Mouse (Mus musculus): ENCODE data around the gene Krtcap2. TPM values are rescaled to one million over a fixed set of nuclear protein-coding genes. Genes with fewer than 3 reads are reported as not detected.

Krtcap2 gene
- polyA plus RNA-seq, 1 experiment from 2014 or later, result 185 TPM

DNA sequence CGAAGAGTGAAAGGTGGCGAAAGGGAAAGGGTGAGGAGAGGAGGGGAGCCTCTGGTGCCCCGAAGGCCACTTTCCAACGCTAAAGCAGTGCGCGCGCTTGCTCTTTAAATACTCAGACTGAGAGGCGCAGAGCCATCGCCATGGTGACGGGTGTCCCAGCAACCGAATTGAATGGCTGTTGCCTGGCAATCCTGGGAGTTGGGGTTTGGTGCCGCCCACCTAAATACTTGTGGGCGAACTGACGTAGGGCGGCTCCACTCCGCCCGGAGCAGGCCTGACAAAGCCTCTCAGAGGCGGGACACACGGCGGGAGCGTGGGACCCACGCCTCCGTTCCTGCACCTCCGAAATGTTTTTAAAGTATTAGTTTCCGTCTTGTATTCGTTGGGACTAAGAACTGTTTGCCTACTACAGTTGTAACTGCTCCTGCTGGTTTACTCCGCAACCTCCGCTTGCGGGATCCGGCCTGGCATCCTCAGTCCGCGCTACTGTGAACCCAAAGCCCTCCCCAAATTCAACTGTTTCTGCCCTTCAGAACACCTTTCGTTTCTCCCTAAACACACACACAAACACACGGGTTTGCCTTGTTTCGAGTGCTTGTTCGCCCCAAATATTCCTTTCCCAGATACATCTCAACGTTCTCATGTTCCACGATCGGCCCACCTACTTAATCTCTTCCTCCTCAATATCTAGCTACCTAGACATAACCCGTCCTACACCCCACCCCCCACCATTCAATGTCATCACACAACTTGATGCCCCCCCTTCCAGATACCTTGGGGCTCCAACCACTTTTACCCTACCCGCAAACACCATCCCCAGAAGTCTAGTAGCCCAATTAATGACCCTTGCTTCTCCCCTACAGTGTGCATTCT, 18.2 kb upstream of the Krtcap2 start:
- H3K4me1 ChIP-seq, result peaks cover 60% of the 10 kb centered on the region
- ATAC-seq (replicated peaks), result peak; percentile 78
- H3K4me2 ChIP-seq, result peak overlapping the region; percentile 65
- 2% methylated on average over 41 of the region's 41 CpGs for WGBS
- no peaks in the 10 kb centered on the region for H3K9me3 ChIP-seq
- H3K27me3 ChIP-seq (replicated peaks), result no peaks in the 10 kb centered on the region
- H3K27ac ChIP-seq, result peak overlapping the region; percentile 86
- peak overlapping the region; percentile 52 for H3K9ac ChIP-seq
- H3K36me3 ChIP-seq (replicated peaks), result no peaks in the 10 kb centered on the region
- H3K4me3 ChIP-seq, result peak overlapping the region; percentile 37

GRCm38 (mm10) chr3:89228180-89228549, 17.6 kb upstream of the Krtcap2 start:
- Histone ChIP-seq H3K4me3 (peak overlapping the region; percentile 37), H3K4me1 (peaks cover 57% of the 10 kb centered on the region), H3K9me3 (no peaks in the 10 kb centered on the region), H3K36me3 (replicated peaks) (no peaks in the 10 kb centered on the region), H3K9ac (0 out of 2 replicates have a peak overlapping the region, but pooled peaks have one; percentile 3), H3K4me2 (peak overlapping the region; percentile 65), H3K27ac (peak overlapping the region; percentile 86), H3K27me3 (replicated peaks) (no peaks in the 10 kb centered on the region)
- ATAC-seq (replicated peaks), result peak; percentile 30; the same call in 1 of the 2 replicates
- under 1% methylated on average over 20 of the region's 20 CpGs for WGBS

DNA sequence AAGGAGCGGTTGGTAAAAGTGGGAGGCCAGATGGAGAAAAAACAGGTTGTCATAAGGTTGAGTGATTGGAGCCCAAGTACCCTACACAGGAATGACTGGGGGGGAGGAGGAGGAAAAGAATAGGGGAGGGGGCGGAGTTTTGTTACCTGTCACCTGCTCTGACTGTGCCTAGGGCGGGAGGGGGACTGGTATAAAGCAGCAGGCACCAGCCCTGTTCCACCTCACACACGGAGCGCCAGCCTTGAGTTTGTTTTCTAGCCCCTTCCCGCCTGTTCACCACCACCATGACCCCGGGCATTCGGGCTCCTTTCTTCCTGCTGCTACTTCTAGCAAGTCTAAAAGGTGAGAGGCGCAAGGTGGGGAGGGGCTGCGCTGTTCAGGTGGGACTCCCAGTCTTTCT, 16.9 kb upstream of the Krtcap2 start, which contains the start of gene Muc1:
TSS of gene Muc1 (plus strand) at position 222 of the 400 bp plus-strand sequence.
- Histone ChIP-seq H3K9ac (0 out of 2 replicates have a peak within 1 kb of the TSS, but pooled peaks have one; percentile 3), H3K27me3 (replicated peaks) (no peaks in the 10 kb centered on the region), H3K4me2 (peak within 1 kb of the TSS; percentile 65), H3K4me3 (peak within 1 kb of the TSS; percentile 37), H3K9me3 (no peaks in the 10 kb centered on the region), H3K27ac (peak within 1 kb of the TSS; percentile 86), H3K36me3 (replicated peaks) (no peaks in the 10 kb centered on the region), H3K4me1 (peaks cover 50% of the 10 kb centered on the region)
- no peak for ATAC-seq (replicated peaks)
- WGBS, result 34% methylated on average over 10 of the region's 10 CpGs

DNA sequence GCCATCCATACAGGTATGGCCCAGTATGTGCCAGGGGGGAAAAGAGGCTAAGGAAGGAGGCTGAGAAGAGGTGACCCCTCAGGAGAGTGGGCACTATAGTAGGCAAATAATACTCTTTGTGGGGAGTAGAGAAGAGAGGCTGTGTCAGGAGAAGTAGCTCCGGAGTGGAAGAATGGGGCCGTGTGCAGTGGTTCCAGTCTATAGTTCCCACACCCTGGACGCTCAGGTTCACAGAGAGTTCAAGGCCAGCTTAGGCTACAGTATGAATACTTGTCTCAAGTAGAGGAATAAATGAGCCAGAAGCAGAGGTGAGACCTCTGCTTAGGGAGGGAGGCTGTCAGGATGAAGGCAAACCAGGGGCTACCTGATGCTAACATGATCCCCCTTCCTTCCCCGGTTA, 16.5 kb upstream of the Krtcap2 start:
- H3K27ac ChIP-seq, result no peak overlapping the region
- no peak overlapping the region for H3K4me3 ChIP-seq
- H3K27me3 ChIP-seq (replicated peaks), result no peaks in the 10 kb centered on the region
- no peaks in the 10 kb centered on the region for H3K9me3 ChIP-seq
- no peak overlapping the region for H3K4me2 ChIP-seq
- no peak for ATAC-seq (replicated peaks)
- H3K9ac ChIP-seq, result no peak overlapping the region
- peaks cover 3% of the 10 kb centered on the region; the same call in 1 of the 2 replicates for H3K36me3 ChIP-seq (replicated peaks)
- 60% methylated on average over 4 of the region's 4 CpGs for WGBS
- peaks cover 46% of the 10 kb centered on the region for H3K4me1 ChIP-seq

DNA sequence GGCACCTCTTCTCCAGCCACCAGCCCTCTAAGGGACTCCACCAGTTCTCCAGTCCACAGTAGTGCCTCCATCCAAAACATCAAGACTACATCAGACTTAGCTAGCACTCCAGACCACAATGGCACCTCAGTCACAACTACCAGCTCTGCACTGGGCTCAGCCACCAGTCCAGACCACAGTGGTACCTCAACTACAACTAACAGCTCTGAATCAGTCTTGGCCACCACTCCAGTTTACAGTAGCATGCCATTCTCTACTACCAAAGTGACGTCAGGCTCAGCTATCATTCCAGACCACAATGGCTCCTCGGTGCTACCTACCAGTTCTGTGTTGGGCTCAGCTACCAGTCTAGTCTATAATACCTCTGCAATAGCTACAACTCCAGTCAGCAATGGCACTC, 15.2 kb upstream of the Krtcap2 start:
- Histone ChIP-seq H3K27ac (no peak overlapping the region), H3K9me3 (no peaks in the 10 kb centered on the region), H3K27me3 (replicated peaks) (no peaks in the 10 kb centered on the region), H3K9ac (no peak overlapping the region), H3K4me3 (no peak overlapping the region), H3K4me2 (no peak overlapping the region), H3K36me3 (replicated peaks) (peaks cover 12% of the 10 kb centered on the region; the same call in 1 of the 2 replicates), H3K4me1 (peaks cover 33% of the 10 kb centered on the region)
- ATAC-seq (replicated peaks), result no peak
- 93% methylated on average over 2 of the region's 2 CpGs for WGBS

DNA sequence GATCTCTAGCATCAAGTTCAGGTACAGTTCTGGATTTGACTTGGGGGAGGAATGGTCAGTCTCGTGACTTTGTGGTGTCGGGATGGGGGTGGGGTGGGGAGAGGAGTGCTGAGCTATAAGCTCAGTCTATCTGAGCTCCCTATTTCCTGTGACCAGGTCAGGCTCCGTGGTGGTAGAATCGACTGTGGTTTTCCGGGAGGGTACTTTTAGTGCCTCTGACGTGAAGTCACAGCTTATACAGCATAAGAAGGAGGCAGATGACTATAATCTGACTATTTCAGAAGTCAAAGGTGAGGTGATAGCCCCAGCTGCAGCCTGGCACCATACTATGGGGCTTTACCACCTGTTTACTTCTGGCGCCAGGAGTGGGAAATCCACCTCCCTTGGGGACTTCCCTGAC, 14.4 kb upstream of the Krtcap2 start:
- H3K4me1 ChIP-seq, result peaks cover 25% of the 10 kb centered on the region
- ATAC-seq (replicated peaks), result no peak
- H3K27me3 ChIP-seq (replicated peaks), result no peaks in the 10 kb centered on the region
- no peak overlapping the region for H3K4me2 ChIP-seq
- H3K9ac ChIP-seq, result no peak overlapping the region
- H3K27ac ChIP-seq, result no peak overlapping the region
- whole genome bisulfite sequencing, result 76% methylated on average over 7 of the region's 7 CpGs
- peaks cover 18% of the 10 kb centered on the region for H3K36me3 ChIP-seq (replicated peaks)
- H3K4me3 ChIP-seq, result no peak overlapping the region
- H3K9me3 ChIP-seq, result no peaks in the 10 kb centered on the region

DNA sequence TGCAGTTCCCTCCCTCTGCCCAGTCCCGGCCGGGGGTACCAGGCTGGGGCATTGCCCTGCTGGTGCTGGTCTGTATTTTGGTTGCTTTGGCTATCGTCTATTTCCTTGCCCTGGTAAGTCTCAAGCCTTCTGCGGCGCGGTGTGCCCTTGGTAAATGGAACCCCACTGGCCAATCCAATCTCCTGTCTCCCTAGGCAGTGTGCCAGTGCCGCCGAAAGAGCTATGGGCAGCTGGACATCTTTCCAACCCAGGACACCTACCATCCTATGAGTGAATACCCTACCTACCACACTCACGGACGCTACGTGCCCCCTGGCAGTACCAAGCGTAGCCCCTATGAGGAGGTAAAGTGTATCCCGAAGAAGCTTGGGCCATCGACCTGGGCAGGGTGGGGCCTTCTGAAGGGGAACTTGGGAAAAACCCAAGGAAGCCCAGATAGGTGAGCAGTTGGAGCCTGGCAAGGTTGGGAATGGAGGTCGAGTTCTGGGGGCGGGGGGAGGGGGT, 13.9 kb upstream of the Krtcap2 start:
- Histone ChIP-seq H3K9me3 (no peaks in the 10 kb centered on the region), H3K4me2 (no peak overlapping the region), H3K27me3 (replicated peaks) (no peaks in the 10 kb centered on the region), H3K36me3 (replicated peaks) (peaks cover 23% of the 10 kb centered on the region), H3K4me3 (no peak overlapping the region), H3K4me1 (peaks cover 20% of the 10 kb centered on the region), H3K27ac (no peak overlapping the region), H3K9ac (no peak overlapping the region)
- WGBS, result 75% methylated on average over 16 of the region's 16 CpGs
- no peak for ATAC-seq (replicated peaks)

DNA sequence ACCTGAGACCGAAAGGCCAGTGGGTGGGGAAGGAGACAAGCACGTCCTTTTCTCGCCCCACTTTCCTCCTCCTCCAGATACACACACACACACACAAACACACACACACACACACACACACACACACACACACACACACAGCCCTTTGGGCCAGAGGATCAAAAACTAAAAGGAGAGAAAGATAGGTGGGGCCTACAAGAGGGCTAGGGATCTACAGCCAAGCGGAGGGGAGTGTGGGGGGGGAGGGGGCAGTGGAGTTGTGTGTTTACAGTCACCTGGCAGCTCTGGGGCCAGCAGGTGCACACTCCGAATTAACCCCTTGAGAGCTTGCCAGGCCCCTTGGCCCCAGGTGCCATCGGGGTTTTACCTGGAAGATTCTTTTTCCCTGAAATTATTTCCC, 13.2 kb upstream of the Krtcap2 start:
- Histone ChIP-seq H3K4me2 (no peak overlapping the region), H3K4me3 (no peak overlapping the region), H3K27me3 (replicated peaks) (no peaks in the 10 kb centered on the region), H3K36me3 (replicated peaks) (peaks cover 31% of the 10 kb centered on the region), H3K4me1 (peaks cover 12% of the 10 kb centered on the region), H3K27ac (no peak overlapping the region), H3K9ac (no peak overlapping the region), H3K9me3 (no peaks in the 10 kb centered on the region)
- 70% methylated on average over 6 of the region's 6 CpGs for WGBS
- ATAC-seq (replicated peaks), result no peak

DNA sequence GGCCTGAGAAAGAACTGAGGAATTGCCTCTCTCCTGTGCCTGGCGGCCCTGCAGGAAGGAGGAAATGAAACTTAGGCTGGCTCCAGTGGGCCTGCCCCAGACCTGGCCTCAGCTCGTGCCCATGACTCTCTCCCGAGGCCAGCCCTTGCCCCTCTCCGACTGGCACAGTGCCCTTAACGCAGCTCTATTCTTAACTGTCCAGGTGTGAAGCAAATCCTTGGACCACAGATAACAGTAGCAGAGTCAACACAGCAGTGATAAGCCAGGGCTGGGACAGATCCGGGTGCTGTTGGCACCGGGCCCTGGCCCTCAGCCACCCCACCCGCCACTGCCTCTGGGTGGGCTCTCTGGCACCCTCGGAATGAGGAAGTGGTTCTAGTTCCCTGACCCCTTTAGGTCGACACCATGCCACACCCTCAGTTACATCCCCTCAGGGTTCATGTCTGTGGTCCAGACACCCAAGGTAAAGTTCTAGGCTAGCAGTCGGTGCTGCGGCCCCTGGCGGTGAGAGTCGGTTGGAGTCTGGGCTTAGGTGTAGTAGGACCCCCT, 12.1 kb upstream of the Krtcap2 start:
- ATAC-seq (replicated peaks), result no peak
- H3K4me3 ChIP-seq, result no peak overlapping the region
- H3K9me3 ChIP-seq, result no peaks in the 10 kb centered on the region
- H3K27ac ChIP-seq, result no peak overlapping the region
- H3K9ac ChIP-seq, result no peak overlapping the region
- H3K4me2 ChIP-seq, result no peak overlapping the region
- H3K4me1 ChIP-seq, result peaks cover 5% of the 10 kb centered on the region
- peaks cover 41% of the 10 kb centered on the region for H3K36me3 ChIP-seq (replicated peaks)
- WGBS, result 86% methylated on average over 14 of the region's 14 CpGs
- H3K27me3 ChIP-seq (replicated peaks), result no peaks in the 10 kb centered on the region

GRCm38 (mm10) chr3:89236516-89236915, 9.2 kb upstream of the Krtcap2 start:
- Histone ChIP-seq H3K9me3 (no peaks in the 10 kb centered on the region), H3K4me3 (no peak overlapping the region), H3K4me1 (no peaks in the 10 kb centered on the region), H3K27me3 (replicated peaks) (no peaks in the 10 kb centered on the region), H3K9ac (no peak overlapping the region), H3K4me2 (no peak overlapping the region), H3K36me3 (replicated peaks) (peaks cover 67% of the 10 kb centered on the region), H3K27ac (no peak overlapping the region)
- 91% methylated on average over 10 of the region's 10 CpGs for WGBS
- no peak for ATAC-seq (replicated peaks)

DNA sequence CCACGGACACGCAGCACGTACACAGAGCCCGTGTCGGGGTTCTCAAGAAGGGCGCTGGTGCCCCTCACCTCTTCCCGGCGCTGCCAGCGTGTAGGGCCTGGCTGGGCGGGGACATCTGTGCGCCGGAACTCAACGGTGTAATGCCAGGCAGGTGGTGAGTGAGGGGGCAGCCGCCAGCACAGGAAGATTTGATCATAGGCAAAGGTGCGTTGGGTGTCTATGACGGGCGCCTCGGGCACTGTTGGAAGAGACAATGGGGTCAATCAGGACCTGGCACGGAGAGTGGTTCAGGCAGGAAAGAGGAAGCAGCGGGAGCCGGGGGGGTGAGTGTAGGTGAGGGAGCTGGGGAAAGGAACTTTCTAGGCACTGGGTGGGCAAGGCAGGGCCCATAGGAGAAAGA, 8.1 kb upstream of the Krtcap2 start:
- no peak overlapping the region for H3K4me2 ChIP-seq
- no peak overlapping the region for H3K9ac ChIP-seq
- ATAC-seq (replicated peaks), result no peak
- H3K27me3 ChIP-seq (replicated peaks), result no peaks in the 10 kb centered on the region
- H3K4me3 ChIP-seq, result no peak overlapping the region
- peaks cover 9% of the 10 kb centered on the region for H3K4me1 ChIP-seq
- no peak overlapping the region for H3K27ac ChIP-seq
- H3K9me3 ChIP-seq, result no peaks in the 10 kb centered on the region
- peaks cover 76% of the 10 kb centered on the region for H3K36me3 ChIP-seq (replicated peaks)
- WGBS, result 94% methylated on average over 21 of the region's 21 CpGs

GRCm38 (mm10) chr3:89238494-89238893, 7.3 kb upstream of the Krtcap2 start:
- H3K9ac ChIP-seq, result no peak overlapping the region
- no peak for ATAC-seq (replicated peaks)
- peaks cover 17% of the 10 kb centered on the region for H3K4me1 ChIP-seq
- H3K4me2 ChIP-seq, result no peak overlapping the region
- WGBS, result 72% methylated on average over 12 of the region's 12 CpGs
- no peaks in the 10 kb centered on the region for H3K9me3 ChIP-seq
- H3K27ac ChIP-seq, result no peak overlapping the region
- no peaks in the 10 kb centered on the region for H3K27me3 ChIP-seq (replicated peaks)
- H3K4me3 ChIP-seq, result no peak overlapping the region
- H3K36me3 ChIP-seq (replicated peaks), result peaks cover 76% of the 10 kb centered on the region

Measured in midbrain, embryonic 15.5 days (tissue).